Mouse (Mus musculus): ENCODE results near the gene Etfdh.
"Not testable (repeated sequence)": the region's sequence is repeated elsewhere in the genome, so short reads cannot be mapped to it uniquely, and the experiment has no call there.

The Etfdh gene

GRCm38 (mm10) chr3:79577606-79578005 lies 51.7 kb downstream of the Etfdh start:
- DNase-seq (ENCODE audit: low read depth, low spot score): no peak

DNA sequence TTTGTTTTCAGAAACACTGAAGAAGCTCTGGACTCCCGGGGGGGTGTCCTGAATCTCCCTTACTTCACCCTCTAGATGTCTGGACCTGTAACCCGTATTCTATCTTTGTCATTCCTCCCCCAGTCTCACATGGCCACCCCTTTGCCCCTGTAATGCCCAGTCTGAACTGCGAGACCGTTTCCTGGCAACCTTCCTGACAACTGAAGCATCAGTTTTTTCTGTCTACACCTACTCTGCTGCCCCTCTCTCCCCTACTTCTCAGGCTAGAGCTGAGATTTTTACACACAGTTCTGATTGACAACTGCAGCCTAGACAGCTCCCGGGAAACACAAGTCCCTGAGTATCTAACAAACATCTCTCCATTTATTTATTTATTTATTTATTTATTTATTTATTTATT lies 52.4 kb downstream of the Etfdh start:
- DNase-seq (ENCODE audit: low read depth, low spot score): no peak

DNA sequence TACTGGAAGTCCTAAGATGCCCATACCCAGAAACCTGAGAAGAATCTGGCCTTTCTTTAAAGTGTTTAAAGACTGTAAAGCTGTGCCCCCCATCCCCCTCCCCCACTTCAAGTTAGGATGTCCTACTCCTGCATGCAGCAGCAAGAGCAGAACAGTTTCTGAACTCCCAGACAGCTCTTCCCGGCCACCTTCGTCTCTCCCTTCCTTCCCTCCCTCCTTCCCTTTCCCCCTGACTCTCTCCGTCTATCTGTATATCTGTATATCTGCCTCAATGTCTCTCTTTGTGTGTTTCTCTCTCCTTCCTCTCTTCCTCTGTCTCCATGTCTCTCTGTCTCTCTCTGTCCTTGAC lies 52.9 kb downstream of the Etfdh start:
- no peak for DNase-seq (ENCODE audit: low read depth, low spot score)

DNA sequence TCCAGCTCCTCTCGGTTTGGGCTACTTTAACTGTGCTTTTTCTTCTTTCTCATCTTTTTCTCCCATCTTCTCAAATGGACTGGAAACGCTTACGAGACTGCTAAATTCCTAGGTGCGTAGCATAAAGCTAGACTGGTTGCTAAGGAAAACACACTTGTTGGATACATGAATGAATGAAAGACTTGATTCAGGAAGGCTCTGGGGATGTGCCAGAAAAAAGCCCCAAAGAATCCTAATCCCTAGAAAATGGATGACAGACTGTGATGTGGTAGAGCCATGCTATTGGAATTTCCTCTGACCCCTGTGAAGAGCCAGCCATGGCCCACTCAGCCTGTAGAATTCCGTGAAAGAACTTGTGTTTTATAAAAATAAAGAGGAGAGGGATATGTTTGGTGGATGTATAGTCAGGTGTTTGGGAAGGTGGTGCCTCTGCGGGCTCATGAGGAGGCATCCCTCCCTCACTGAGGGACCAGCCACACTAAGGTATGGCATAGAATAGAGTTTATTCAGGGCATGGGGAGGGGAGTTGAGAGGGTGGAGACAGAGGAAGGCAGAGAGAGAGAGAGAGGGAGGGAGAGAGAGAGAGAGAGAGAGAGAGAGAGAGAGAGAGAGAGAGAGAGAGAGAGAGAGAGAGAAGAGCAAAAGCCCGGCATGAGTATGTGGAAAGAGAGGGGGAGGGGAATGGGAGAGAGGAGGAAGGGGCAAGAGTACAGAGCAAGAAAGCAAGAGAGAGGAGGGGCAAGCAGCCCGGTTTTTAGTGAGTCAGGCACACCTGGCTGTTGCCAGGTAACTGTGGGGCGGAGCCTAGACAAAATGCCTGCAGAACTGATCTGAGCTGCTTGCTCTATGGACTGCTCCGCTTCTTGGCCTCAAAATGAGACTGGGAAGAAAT lies 53.5 kb downstream of the Etfdh start:
- DNase-seq (ENCODE audit: low read depth, low spot score): peak; percentile 78

GRCm38 (mm10) chr3:79574336-79574735 lies 55.0 kb downstream of the Etfdh start:
- DNase-seq (ENCODE audit: low read depth, low spot score): no peak

DNA sequence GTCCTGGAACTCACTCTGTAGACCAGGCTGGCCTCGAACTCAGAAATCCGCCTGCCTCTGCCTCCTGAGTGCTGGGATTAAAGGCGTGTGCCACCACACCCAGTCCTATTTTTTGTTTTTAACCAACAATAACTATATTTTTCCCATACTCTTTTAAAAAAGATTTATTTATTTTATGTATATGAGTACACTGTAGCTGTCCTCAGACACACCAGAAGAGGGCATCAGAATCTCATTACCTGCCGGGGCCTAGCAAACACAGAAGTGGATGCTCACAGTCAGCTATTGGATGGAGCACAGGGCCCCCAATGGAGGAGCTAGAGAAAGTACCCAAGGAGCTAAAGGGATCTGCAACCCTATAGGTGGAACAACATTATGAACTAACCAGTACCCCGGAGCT lies 55.9 kb downstream of the Etfdh start:
- not testable (repeated sequence) for DNase-seq (ENCODE audit: low read depth, low spot score)

DNA sequence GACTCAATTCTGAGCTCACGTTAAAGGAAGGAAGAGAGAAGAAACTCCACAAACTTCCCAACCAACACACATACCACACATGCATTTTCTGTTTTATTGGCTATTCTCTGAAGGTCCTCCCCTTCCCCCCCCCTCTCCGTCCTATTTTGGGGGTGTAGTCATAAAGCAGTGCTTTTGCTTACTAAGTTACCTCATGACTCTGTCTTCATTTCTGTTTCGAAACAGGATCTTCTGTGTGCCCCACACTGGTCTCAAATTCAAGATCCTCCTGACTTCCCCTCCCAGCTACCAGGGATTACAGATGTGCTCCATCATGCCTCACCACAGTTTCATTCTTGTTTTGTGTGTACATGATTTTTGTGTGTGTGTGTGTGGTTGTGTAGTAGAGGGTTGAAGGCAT lies 56.9 kb downstream of the Etfdh start:
- no peak for DNase-seq (ENCODE audit: low read depth, low spot score)

GRCm38 (mm10) chr3:79569351-79569681 lies 60.0 kb downstream of the Etfdh start:
- no peak for DNase-seq (ENCODE audit: low read depth, low spot score)

DNA sequence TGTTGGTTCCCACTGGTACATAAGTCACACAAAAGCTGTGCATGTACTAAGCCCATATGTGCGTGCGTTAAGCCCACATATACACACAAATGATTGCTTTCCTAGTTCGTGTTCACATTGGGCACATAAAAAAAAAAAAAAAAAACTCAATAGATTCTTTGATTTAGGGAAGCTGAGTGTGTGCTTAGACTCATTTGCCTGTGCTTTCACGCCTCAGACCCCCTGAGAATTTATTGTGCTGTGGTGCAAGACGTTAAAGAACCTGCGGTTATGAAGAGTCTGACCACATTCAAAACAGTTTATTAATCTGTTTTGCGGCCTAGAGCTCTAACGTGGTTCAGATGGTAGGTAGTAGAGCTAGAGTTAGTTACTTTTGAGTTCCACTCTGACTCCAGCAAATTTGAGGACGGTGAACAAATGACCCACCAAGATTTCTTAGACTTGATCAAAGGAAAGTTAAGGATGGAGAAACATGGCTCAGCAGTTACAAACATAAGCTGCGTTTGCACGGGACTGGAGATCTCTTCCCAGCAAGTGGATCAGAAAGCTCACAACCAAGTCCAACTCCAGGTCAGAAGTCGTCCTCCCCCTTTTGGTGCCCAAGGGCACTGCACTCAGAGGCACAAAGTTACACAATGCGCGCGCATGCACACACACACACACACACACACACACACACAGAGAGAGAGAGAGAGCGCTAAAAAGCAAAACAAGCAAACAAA lies 60.5 kb downstream of the Etfdh start:
- DNase-seq (ENCODE audit: low read depth, low spot score): peak; percentile 86

GRCm38 (mm10) chr3:79567703-79568362 lies 61.5 kb downstream of the Etfdh start, which contains the start of gene Fnip2:
Fnip2 (minus strand) TSS chr3:79567796.
- DNase-seq (ENCODE audit: low read depth, low spot score): peak; percentile 99

GRCm38 (mm10) chr3:79566716-79567691 lies 62.3 kb downstream of the Etfdh start:
- peak; percentile 70 for DNase-seq (ENCODE audit: low read depth, low spot score)

DNA sequence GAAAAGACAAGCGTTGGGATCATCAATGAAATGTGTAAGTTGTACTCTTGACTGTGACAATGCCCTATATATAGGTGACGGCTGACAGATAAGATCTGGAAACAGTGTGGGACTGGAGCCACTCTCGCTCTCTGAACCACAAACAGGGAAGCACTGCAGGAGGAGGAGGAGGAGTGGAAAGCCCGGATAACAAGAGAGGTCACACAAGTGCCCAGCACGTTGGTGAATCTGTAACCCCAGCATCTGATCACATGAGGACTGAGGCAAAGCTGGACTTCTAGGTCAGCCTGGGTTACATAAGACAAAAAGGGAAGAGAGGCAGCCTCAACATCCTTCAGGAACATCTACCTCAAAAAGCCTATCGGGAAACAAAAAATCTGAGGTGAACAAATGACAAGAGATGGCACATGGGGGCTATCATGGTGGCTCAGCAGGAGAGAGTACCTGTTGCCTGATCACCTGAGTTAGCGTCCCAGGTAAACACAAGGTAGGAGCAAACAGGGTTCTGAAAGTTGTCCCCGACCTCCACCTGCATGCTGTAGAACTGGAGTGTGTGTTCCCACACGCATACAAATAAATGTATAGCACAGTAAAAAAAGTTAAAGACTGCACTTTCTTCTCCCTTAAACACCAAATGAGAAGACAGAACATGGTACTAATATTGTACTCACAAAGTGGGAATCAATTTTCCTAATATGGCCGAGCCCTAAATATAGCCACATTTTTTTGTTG lies 64.3 kb downstream of the Etfdh start:
- no peak for DNase-seq (ENCODE audit: low read depth, low spot score)

GRCm38 (mm10) chr3:79563511-79563910 lies 65.8 kb downstream of the Etfdh start:
- DNase-seq (ENCODE audit: low read depth, low spot score): no peak

- no peak for DNase-seq (ENCODE audit: low read depth, low spot score)
These were observed 67.2 kb downstream of the Etfdh start for GRCm38 (mm10) chr3:79561784-79562715.

DNA sequence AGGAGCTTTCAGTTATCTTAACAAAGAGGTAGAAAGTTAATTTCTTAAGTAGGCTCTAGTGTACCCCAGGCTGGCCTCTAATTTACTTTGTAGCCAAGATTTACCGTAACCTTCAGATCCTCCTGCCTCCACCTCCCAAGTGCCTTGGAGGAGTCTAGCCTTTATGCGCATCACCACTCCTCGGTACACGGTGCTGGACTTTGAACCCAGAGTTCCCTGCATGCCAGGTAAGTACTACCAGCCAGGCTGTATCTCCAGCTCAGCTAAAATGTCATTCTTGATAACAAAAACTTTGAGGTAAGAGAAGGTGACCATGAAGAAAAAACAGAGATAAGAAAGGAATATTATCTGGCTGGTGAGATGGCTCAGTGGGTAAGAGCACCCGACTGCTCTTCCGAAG lies 68.7 kb downstream of the Etfdh start:
- DNase-seq (ENCODE audit: low read depth, low spot score): no peak

DNA sequence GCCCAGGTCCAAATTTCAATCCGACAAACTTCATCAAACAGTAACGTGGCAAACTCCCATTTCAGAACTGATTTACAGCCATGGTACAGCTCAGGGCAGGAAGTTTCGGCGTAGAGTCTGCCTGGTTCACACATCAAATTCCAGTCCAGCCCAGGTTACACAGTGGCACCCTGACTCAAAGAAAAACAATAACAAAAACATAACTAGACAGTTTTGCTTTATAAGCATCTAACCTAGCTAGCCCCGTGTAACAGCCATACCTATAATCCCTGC lies 69.6 kb downstream of the Etfdh start:
- no peak for DNase-seq (ENCODE audit: low read depth, low spot score)

DNA sequence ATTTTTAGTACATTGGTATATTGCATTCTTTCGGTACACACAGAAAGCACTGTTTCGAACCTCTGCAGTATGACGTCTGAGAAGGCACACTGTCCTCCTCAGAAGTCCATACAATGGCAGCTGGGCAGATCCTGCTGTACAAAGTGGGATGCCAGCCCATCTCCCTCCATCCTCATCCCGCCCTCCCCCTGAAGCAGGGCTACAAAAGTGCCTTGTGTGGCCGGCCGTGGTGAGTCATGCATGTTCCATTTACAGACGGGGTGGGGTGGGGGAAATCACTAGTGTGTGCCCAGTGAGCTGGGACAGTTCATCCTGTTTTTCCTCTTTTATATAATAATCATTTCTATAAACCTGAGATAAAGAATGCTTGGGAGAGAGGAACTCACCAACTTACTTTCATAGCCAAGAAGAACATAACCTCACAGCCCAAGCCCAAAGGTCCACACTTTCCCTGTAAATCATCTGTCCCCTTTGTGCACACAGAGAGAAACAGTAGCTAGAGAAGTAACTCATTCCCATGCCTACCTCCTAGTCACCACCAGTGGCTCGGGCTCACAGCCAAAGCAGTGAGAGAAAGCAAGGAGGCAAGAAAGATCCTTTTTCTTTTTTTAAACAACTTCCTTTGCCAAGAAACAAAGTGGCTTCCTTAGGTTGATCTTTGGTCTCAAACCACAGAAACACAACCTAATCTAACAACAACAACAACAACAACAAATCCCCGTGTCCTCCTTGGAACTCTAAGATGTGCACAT lies 70.1 kb downstream of the Etfdh start:
- no peak for DNase-seq (ENCODE audit: low read depth, low spot score)

DNA sequence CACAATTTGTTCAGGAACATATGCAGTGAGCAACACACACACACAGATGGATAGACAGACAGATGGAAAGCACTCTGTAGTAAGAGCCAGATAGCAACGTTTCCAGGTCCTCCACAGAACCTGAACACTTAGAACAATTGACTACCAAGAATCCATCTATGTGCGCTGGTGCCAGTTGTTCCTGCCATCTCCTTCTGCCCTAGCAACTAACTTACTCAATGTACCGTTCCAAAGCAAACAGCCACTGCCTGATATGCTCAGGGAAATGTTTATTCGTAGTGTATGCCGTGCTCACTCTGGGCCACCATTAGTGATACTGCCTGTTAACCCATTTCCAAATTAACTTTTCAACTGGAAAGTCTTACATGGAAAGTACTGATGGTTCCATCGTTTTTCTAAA lies 74.2 kb downstream of the Etfdh start:
- no peak for DNase-seq (ENCODE audit: low read depth, low spot score)

Data from R1 (cell line).